Mouse (Mus musculus): ENCODE data around the gene Ace2.

Gene Ace2

GRCm38 (mm10) chrX:164153606-164154005 is 14.5 kb downstream of the Ace2 start:
- Histone ChIP-seq H3K27me3 (ENCODE audit: control insufficient read depth, insufficient read depth, low read length, poor library complexity, severe bottlenecking) (no peaks in the 10 kb centered on the region), H3K36me3 (ENCODE audit: control insufficient read depth, insufficient read depth, low read length, poor library complexity, severe bottlenecking) (no peaks in the 10 kb centered on the region)
- DNase-seq (ENCODE audit: low read depth, low spot score): no peak

- Histone ChIP-seq H3K27me3 (ENCODE audit: control insufficient read depth, insufficient read depth, low read length, poor library complexity, severe bottlenecking) (no peaks in the 10 kb centered on the region), H3K36me3 (ENCODE audit: control insufficient read depth, insufficient read depth, low read length, poor library complexity, severe bottlenecking) (no peaks in the 10 kb centered on the region)
- no peak for DNase-seq (ENCODE audit: low read depth, low spot score)
Measured at GRCm38 (mm10) chrX:164154594-164154993, 15.5 kb downstream of the Ace2 start.

GRCm38 (mm10) chrX:164164681-164165080 is 25.5 kb downstream of the Ace2 start:
- no peak for DNase-seq (ENCODE audit: low read depth, low spot score)
- H3K36me3 ChIP-seq (ENCODE audit: control insufficient read depth, insufficient read depth, low read length, poor library complexity, severe bottlenecking): no peaks in the 10 kb centered on the region
- H3K27me3 ChIP-seq (ENCODE audit: control insufficient read depth, insufficient read depth, low read length, poor library complexity, severe bottlenecking): no peaks in the 10 kb centered on the region

GRCm38 (mm10) chrX:164171034-164171433 is 31.9 kb downstream of the Ace2 start:
- Histone ChIP-seq H3K27me3 (ENCODE audit: control insufficient read depth, insufficient read depth, low read length, poor library complexity, severe bottlenecking) (no peaks in the 10 kb centered on the region), H3K36me3 (ENCODE audit: control insufficient read depth, insufficient read depth, low read length, poor library complexity, severe bottlenecking) (no peaks in the 10 kb centered on the region)
- no peak for DNase-seq (ENCODE audit: low read depth, low spot score)

- Histone ChIP-seq H3K27me3 (ENCODE audit: control insufficient read depth, insufficient read depth, low read length, poor library complexity, severe bottlenecking) (no peaks in the 10 kb centered on the region), H3K36me3 (ENCODE audit: control insufficient read depth, insufficient read depth, low read length, poor library complexity, severe bottlenecking) (no peaks in the 10 kb centered on the region)
- no peak for DNase-seq (ENCODE audit: low read depth, low spot score)
Measured at GRCm38 (mm10) chrX:164173880-164174279, 34.7 kb downstream of the Ace2 start.

GRCm38 (mm10) chrX:164175311-164175710 is 36.2 kb downstream of the Ace2 start:
- no peaks in the 10 kb centered on the region for H3K27me3 ChIP-seq (ENCODE audit: control insufficient read depth, insufficient read depth, low read length, poor library complexity, severe bottlenecking)
- no peak for DNase-seq (ENCODE audit: low read depth, low spot score)
- no peaks in the 10 kb centered on the region for H3K36me3 ChIP-seq (ENCODE audit: control insufficient read depth, insufficient read depth, low read length, poor library complexity, severe bottlenecking)

GRCm38 (mm10) chrX:164175780-164176179 is 36.6 kb downstream of the Ace2 start:
- no peaks in the 10 kb centered on the region for H3K36me3 ChIP-seq (ENCODE audit: control insufficient read depth, insufficient read depth, low read length, poor library complexity, severe bottlenecking)
- no peaks in the 10 kb centered on the region for H3K27me3 ChIP-seq (ENCODE audit: control insufficient read depth, insufficient read depth, low read length, poor library complexity, severe bottlenecking)
- DNase-seq (ENCODE audit: low read depth, low spot score): no peak

- Histone ChIP-seq H3K27me3 (ENCODE audit: control insufficient read depth, insufficient read depth, low read length, poor library complexity, severe bottlenecking) (no peaks in the 10 kb centered on the region), H3K36me3 (ENCODE audit: control insufficient read depth, insufficient read depth, low read length, poor library complexity, severe bottlenecking) (no peaks in the 10 kb centered on the region)
- no peak for DNase-seq (ENCODE audit: low read depth, low spot score)
Measured at GRCm38 (mm10) chrX:164178856-164179255, 39.7 kb downstream of the Ace2 start.

- peak; percentile 53 for DNase-seq (ENCODE audit: low read depth, low spot score)
- Histone ChIP-seq H3K27me3 (ENCODE audit: control insufficient read depth, insufficient read depth, low read length, poor library complexity, severe bottlenecking) (no peaks in the 10 kb centered on the region), H3K36me3 (ENCODE audit: control insufficient read depth, insufficient read depth, low read length, poor library complexity, severe bottlenecking) (no peaks in the 10 kb centered on the region)
Measured at GRCm38 (mm10) chrX:164179746-164180145, 40.6 kb downstream of the Ace2 start.

GRCm38 (mm10) chrX:164183844-164184243 is 44.7 kb downstream of the Ace2 start:
- Histone ChIP-seq H3K36me3 (ENCODE audit: control insufficient read depth, insufficient read depth, low read length, poor library complexity, severe bottlenecking) (no peaks in the 10 kb centered on the region), H3K27me3 (ENCODE audit: control insufficient read depth, insufficient read depth, low read length, poor library complexity, severe bottlenecking) (no peaks in the 10 kb centered on the region)
- DNase-seq (ENCODE audit: low read depth, low spot score): peak; percentile 77

- H3K36me3 ChIP-seq (ENCODE audit: control insufficient read depth, insufficient read depth, low read length, poor library complexity, severe bottlenecking): no peaks in the 10 kb centered on the region
Measured at GRCm38 (mm10) chrX:164189880-164190279, 50.7 kb downstream of the Ace2 start.

GRCm38 (mm10) chrX:164197679-164198078 is 58.5 kb downstream of the Ace2 start:
- no peak for DNase-seq (ENCODE audit: low read depth, low spot score)
- Histone ChIP-seq H3K27me3 (ENCODE audit: control insufficient read depth, insufficient read depth, low read length, poor library complexity, severe bottlenecking) (no peaks in the 10 kb centered on the region), H3K36me3 (ENCODE audit: control insufficient read depth, insufficient read depth, low read length, poor library complexity, severe bottlenecking) (no peaks in the 10 kb centered on the region)

More at GRCm38 (mm10) chrX:164189880-164190279, 50.7 kb downstream of the Ace2 start:
- no peaks in the 10 kb centered on the region for H3K27me3 ChIP-seq (ENCODE audit: control insufficient read depth, insufficient read depth, low read length, poor library complexity, severe bottlenecking)
- DNase-seq (ENCODE audit: low read depth, low spot score): no peak

GRCm38 (mm10) chrX:164200547-164200946 is 61.4 kb downstream of the Ace2 start:
- DNase-seq (ENCODE audit: low read depth, low spot score): no peak
- H3K27me3 ChIP-seq (ENCODE audit: control insufficient read depth, insufficient read depth, low read length, poor library complexity, severe bottlenecking): no peaks in the 10 kb centered on the region
- no peaks in the 10 kb centered on the region for H3K36me3 ChIP-seq (ENCODE audit: control insufficient read depth, insufficient read depth, low read length, poor library complexity, severe bottlenecking)

- Histone ChIP-seq H3K36me3 (ENCODE audit: control insufficient read depth, insufficient read depth, low read length, poor library complexity, severe bottlenecking) (no peaks in the 10 kb centered on the region), H3K27me3 (ENCODE audit: control insufficient read depth, insufficient read depth, low read length, poor library complexity, severe bottlenecking) (no peaks in the 10 kb centered on the region)
- DNase-seq (ENCODE audit: low read depth, low spot score): peak; percentile 57
Measured at GRCm38 (mm10) chrX:164221989-164222388, 82.9 kb downstream of the Ace2 start.

- no peaks in the 10 kb centered on the region for H3K36me3 ChIP-seq (ENCODE audit: control insufficient read depth, insufficient read depth, low read length, poor library complexity, severe bottlenecking)
- no peaks in the 10 kb centered on the region for H3K27me3 ChIP-seq (ENCODE audit: control insufficient read depth, insufficient read depth, low read length, poor library complexity, severe bottlenecking)
- no peak for DNase-seq (ENCODE audit: low read depth, low spot score)
Measured at GRCm38 (mm10) chrX:164233380-164233779, 94.2 kb downstream of the Ace2 start.

All from splenic B cell, adult 2 months (primary cell).